Mouse (Mus musculus): ENCODE measurements around the gene Adgrg7.

Gene Adgrg7

GRCm38 (mm10) chr16:56795481-56796139 lies at the start of gene Adgrg7:
Gene Adgrg7, minus strand, starts transcription at chr16:56795855.
- ATAC-seq (ENCODE audit: insufficient number of reproducible peaks, low FRiP score, low TSS enrichment) = no peak

GRCm38 (mm10) chr16:56842988-56843387 lies 47.3 kb upstream of the Adgrg7 start:
- ATAC-seq (ENCODE audit: insufficient number of reproducible peaks, low FRiP score, low TSS enrichment) = no peak

- no peak for ATAC-seq (ENCODE audit: insufficient number of reproducible peaks, low FRiP score, low TSS enrichment)
Measured at GRCm38 (mm10) chr16:56833312-56833711, 37.7 kb upstream of the Adgrg7 start.

GRCm38 (mm10) chr16:56831986-56832385 lies 36.3 kb upstream of the Adgrg7 start:
- no peak for ATAC-seq (ENCODE audit: insufficient number of reproducible peaks, low FRiP score, low TSS enrichment)

GRCm38 (mm10) chr16:56801370-56802109 lies 5.9 kb upstream of the Adgrg7 start:
- ATAC-seq (ENCODE audit: insufficient number of reproducible peaks, low FRiP score, low TSS enrichment) = no peak

GRCm38 (mm10) chr16:56800946-56801345 lies 5.3 kb upstream of the Adgrg7 start:
- ATAC-seq (ENCODE audit: insufficient number of reproducible peaks, low FRiP score, low TSS enrichment) = no peak

- ATAC-seq (ENCODE audit: insufficient number of reproducible peaks, low FRiP score, low TSS enrichment) = peak; percentile 45; the same call in 1 of the 2 replicates
Measured at GRCm38 (mm10) chr16:56800469-56800868, 4.8 kb upstream of the Adgrg7 start.

- ATAC-seq (ENCODE audit: insufficient number of reproducible peaks, low FRiP score, low TSS enrichment) = no peak
Measured at GRCm38 (mm10) chr16:56799541-56800029, 3.9 kb upstream of the Adgrg7 start.

GRCm38 (mm10) chr16:56798873-56799272 lies 3.2 kb upstream of the Adgrg7 start:
- no peak for ATAC-seq (ENCODE audit: insufficient number of reproducible peaks, low FRiP score, low TSS enrichment)

- no peak for ATAC-seq (ENCODE audit: insufficient number of reproducible peaks, low FRiP score, low TSS enrichment)
Measured at GRCm38 (mm10) chr16:56794383-56795144, 1.1 kb downstream of the Adgrg7 start.

- ATAC-seq (ENCODE audit: insufficient number of reproducible peaks, low FRiP score, low TSS enrichment) = no peak
Measured at GRCm38 (mm10) chr16:56793778-56794177, 1.9 kb downstream of the Adgrg7 start.

- ATAC-seq (ENCODE audit: insufficient number of reproducible peaks, low FRiP score, low TSS enrichment) = no peak
Measured at GRCm38 (mm10) chr16:56785943-56786342, 9.7 kb downstream of the Adgrg7 start.

GRCm38 (mm10) chr16:56771163-56772105 lies 24.2 kb downstream of the Adgrg7 start:
- peak; percentile 66; the same call in 1 of the 2 replicates for ATAC-seq (ENCODE audit: insufficient number of reproducible peaks, low FRiP score, low TSS enrichment)

GRCm38 (mm10) chr16:56729060-56729459 lies 66.6 kb downstream of the Adgrg7 start:
- no peak for ATAC-seq (ENCODE audit: insufficient number of reproducible peaks, low FRiP score, low TSS enrichment)

GRCm38 (mm10) chr16:56724927-56725326 lies 70.7 kb downstream of the Adgrg7 start:
- no peak for ATAC-seq (ENCODE audit: insufficient number of reproducible peaks, low FRiP score, low TSS enrichment)

- ATAC-seq (ENCODE audit: insufficient number of reproducible peaks, low FRiP score, low TSS enrichment) = no peak
Measured at GRCm38 (mm10) chr16:56722357-56722756, 73.3 kb downstream of the Adgrg7 start.

GRCm38 (mm10) chr16:56719031-56719430 lies 76.6 kb downstream of the Adgrg7 start:
- ATAC-seq (ENCODE audit: insufficient number of reproducible peaks, low FRiP score, low TSS enrichment) = no peak

- ATAC-seq (ENCODE audit: insufficient number of reproducible peaks, low FRiP score, low TSS enrichment) = peak; percentile 97
Measured at GRCm38 (mm10) chr16:56717224-56718200, 78.1 kb downstream of the Adgrg7 start, which contains the start of gene Tfg. Gene Tfg, minus strand, starts transcription at chr16:56717450.
